Mouse (Mus musculus): ENCODE measurements at regions not wholly inside any gene's neighbourhood (a gene's known extent, or its start where the extent isn't known, plus 50 kb on each side); places are given as distances from the start of the nearest gene placed in this dataset.

GRCm38 (mm10) chr10:21488374-21488930 lies 104.5 kb upstream of the 1700020N01Rik start:
- no peak for DNase-seq

DNA sequence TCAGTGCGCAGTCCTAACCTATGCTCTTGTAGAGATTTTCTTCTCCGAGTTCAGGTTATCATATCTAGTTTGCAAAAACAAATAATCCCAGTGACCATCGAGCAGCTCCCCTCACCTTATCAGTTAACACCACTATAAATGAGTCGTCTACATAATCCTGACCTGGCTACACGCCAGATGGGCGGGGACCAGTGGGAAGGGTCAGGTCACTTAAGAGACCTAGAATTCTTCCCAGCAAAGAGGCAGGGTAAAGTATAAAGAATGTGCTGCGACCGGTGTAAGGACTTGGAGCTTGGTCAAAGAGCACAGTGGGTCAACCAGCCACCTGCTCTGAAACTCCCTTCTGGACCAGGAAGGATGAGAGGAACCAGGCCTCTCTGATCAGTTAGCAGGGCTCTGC lies 102.0 kb upstream of the 1700020N01Rik start:
- no peak for DNase-seq

- DNase-seq, result no peak
Observed at GRCm38 (mm10) chr10:21492254-21492894, 100.6 kb upstream of the 1700020N01Rik start.

DNA sequence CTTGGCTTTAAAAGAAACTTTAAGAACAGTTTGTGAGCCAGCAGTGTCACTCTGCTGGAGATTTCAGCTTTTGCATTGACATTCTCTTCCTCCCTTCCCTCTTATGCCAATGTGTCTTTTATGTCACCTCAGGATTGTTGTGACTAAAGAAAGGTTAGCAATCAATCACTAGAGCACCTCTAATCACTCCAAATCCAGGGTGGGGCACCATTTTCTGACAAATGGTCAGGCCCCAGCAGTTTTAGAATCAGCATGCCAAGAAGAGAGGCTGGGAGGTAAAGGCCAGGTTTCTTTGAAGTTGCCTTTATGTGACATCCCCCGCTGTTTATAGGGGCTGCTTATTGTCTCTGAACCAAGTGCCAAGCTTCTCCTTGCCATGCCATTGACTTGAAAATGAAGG lies 98.4 kb upstream of the 1700020N01Rik start:
- no peak for DNase-seq

- DNase-seq, result no peak
Observed at GRCm38 (mm10) chr10:21497110-21497509, 95.8 kb upstream of the 1700020N01Rik start.

DNA sequence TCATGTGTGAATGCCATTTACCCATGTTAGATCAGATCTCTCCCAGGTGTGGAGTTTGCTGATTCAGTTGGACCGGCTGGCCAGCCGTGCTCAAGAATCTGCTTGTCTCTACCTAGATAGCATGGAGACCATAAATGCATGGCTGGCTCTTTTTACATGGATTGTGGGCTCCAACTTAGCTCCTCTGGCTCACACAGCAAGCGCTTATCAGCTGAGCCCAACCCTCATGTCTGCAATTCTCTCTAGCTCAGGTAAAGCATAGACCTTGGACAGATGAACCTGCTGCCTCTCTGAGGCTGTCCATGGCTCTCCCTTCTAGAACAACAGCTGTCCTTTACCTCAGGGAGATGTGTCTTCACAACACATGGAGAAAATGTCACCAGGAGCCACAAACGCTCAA lies 94.8 kb upstream of the 1700020N01Rik start:
- no peak for DNase-seq

DNA sequence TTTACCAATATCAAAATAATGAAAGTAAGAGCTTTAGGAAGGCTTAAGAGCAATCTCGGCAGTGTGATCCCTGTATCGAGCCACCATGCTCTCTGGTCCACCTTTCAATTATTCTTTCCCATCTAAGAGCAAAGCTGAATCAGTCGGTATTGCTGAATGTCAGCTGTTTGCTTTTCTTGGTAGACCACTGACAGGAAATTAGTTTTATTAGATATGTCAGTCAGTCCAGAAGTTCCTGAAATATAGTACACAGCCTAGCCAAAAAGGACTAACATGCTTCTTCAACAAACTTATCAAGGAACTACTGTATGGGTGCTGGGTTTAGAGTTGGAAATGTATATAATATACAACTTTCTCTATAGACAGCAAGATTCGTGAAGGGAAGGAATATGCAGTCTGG lies 91.3 kb upstream of the 1700020N01Rik start:
- DNase-seq, result no peak

DNA sequence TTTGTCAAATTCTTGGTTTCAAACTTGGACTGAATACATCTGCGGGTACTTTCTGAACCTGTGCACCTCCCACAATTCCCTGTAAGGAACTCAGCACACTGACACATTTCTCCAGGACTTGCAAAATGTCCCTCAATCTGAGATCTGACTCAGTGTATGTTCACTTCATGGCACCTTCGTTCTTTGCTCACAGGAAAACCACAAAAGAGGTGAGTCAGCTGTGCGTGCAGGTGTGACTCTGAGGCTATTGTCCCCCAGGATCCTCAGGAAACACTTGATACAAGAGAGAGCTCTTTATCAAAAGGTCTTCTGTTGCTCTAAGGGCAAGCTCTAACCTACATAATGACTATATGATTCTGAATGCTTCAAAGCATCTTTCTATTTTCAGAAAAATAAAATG lies 88.5 kb upstream of the 1700020N01Rik start:
- no peak for DNase-seq

GRCm38 (mm10) chr10:21511386-21511785 lies 81.6 kb upstream of the 1700020N01Rik start:
- DNase-seq, result no peak

DNA sequence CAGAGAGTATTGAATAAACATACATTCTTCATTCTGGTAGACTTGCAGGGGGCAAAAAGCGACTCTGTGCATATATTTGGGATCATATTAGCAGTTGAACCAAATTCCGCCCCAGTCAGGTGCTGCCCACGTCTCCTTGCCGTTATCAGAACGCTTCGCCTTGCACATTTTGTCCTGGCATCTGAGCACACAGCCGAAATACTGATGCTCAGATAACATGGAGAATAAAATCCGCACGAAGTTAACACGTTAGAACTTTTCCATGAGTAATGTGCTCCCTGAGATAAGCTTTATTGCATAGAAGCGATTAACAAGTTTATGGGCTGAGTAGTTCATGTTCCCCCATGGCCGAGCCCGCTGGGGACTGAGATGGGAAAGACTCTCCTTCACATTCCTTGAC lies 80.5 kb upstream of the 1700020N01Rik start:
- DNase-seq, result no peak

DNA sequence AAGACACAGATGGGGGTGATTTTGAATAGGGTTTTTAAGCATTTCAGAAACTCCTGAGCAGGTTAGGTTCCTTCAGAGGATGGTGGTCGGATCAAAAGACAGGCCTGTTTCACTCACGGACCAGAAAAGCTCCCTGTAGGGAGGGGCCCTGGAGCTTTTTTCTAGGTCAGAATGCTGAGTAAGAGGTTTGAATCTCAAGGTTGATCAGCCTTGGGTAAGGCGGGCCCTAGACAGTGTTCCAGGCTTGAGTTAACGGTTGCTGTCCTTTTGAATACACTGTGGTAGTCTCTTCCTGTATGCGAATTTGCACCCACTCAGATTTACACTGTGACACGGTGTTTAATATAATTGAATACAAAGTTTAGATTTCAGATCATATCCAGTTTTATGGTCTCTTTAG lies 75.2 kb upstream of the 1700020N01Rik start:
- no peak for DNase-seq

DNA sequence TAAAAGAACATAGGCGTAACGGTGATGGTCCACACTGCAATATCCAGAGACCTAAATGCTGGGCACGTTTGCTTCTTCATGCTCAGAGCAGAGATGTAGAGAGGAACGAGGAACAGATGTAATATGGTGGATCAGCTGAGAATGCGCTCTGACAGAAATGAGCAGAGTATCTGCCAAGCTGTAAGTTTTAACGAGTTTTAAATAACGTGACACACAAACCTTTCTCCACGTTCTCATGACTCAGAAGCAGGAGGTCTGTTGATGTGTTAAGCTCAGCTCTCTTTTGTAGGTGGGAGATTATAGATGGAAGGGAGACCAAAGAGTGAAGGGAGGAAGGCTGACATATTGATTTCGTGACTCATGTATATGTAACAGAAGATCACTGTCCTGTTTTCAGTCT lies 72.1 kb upstream of the 1700020N01Rik start:
- no peak for DNase-seq

- DNase-seq, result no peak
Observed at GRCm38 (mm10) chr10:21525555-21525954, 67.4 kb upstream of the 1700020N01Rik start.

- DNase-seq, result no peak
Observed at GRCm38 (mm10) chr10:21528396-21528795, 64.5 kb upstream of the 1700020N01Rik start.

- no peak for DNase-seq
Observed at GRCm38 (mm10) chr10:21529098-21529749, 63.7 kb upstream of the 1700020N01Rik start.

- DNase-seq, result no peak
Observed at GRCm38 (mm10) chr10:21532142-21532541, 60.8 kb upstream of the 1700020N01Rik start.

GRCm38 (mm10) chr10:21535631-21536030 lies 57.3 kb upstream of the 1700020N01Rik start:
- no peak for DNase-seq

DNA sequence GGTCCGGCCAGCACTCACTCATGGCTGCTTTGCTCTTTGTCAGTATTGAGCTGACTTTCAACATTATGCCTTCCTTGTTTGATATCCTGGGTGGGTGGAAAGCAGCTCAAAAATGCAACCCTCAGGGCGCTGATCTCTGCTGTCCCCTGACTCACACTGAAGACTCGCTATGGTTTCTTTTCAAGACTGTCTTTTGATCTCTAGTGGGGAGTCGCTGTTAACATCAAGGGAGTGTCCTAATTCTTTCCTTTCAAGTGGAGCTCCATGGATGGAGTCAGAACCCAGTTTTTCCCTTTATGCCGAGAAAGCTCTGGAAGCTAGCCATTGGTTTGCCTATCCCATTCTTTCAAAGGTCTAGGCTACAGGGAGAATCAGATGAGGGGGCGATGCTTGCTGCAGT lies 54.5 kb upstream of the 1700020N01Rik start:
- DNase-seq, result no peak

Data from cerebellum, adult 11-12 months (tissue).